Mouse (Mus musculus): Measurements from ENCODE around the gene Adam33. TPM values are rescaled to one million over a fixed set of nuclear protein-coding genes. Genes with fewer than 3 reads are reported as not detected.
A peak's percentile ranks its signal among the peaks of the same experiment; 100 is the strongest.
"Not testable (repeated sequence)": the region's sequence is repeated elsewhere in the genome, so short reads cannot be mapped to it uniquely, and the experiment has no call there.

Gene Adam33
- under 1 TPM in 1 of 2 experiments, not detected in 1; 0.40 TPM for total RNA-seq (2021)

DNA sequence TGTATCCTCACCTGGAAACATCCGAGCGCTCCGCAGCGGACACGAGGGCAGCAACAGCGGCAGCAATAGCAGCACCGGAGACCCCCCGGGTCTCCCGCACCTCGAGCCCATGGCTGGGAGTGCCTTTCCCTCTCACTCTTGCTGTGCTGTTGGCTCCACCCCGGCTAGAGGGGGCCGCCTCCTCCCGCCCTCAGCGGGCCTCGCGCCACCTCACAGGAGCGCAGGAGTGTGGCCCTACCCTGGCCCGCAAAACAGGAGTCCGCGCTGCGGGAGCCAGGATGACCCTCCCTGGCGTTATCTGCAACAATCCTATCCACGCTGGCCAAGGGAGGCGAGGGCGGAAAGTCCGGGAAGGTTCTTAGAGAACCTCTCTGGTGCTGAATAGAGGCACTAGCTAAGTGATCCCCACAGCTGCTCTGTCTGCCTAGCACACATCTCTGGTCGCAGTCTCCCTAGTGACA is at the start of gene Adam33:
Gene Adam33 (minus strand): TSS at position 411 of the 461 bp plus-strand sequence.
- no peak for DNase-seq

DNA sequence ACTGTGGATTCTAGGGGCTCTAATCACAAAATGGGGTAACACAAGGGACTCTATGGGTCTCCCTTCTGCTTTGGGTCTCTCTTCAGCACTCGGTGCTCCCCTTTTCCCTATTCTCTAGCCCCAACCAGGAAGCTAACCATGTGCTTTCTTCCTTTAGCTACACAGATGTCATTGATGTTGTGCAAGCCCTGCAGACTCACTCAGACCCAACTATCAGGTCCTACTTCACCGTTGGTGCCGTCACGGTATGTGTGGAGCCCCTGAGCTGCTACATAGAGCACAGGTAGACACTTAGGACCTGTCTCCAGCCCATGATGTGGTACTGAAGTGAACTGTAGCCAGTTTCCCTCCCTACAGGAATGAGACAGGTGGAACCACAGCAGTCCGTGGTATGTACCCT is 42.4 kb upstream of the Adam33 start:
- no peak for DNase-seq

DNA sequence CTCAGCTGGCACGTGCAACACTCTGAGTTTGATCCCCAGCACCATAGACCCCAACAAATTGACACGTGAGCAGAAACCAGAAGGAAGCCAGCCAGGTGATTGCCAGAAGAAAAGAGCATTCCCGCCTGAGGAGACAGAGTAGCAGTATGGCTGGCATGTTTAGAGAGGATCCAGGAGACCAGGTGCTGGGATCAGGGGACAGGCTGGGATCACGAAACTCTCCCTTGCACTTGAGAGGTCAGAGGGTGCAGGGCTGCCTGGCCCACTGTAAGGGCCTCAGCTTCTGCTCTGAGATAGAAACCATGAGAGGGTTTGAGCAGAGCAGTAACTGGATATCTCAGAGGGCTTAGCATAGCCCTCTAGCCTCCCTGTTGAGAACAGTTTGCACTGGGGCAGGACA is 41.4 kb upstream of the Adam33 start:
- not testable (repeated sequence) for DNase-seq

DNA sequence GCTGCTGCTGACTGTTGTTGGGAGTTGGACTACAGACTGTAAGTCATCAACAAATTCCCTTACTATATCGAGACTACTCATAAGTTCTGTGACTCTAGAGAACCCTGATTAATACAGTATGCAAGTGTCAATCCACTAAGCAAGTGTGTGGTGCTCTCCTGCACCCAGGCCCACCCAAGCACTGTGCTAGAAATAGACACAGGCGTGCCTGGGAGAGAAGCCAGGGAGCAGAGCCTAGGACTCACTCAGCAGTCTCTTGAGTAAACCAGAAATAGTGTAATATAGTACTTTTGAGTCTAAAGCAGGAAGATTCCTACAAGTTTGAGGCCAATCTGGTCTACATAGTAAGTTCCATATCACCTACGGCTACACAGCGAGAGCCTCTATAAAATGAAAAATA is 40.4 kb upstream of the Adam33 start:
- no peak for DNase-seq

DNA sequence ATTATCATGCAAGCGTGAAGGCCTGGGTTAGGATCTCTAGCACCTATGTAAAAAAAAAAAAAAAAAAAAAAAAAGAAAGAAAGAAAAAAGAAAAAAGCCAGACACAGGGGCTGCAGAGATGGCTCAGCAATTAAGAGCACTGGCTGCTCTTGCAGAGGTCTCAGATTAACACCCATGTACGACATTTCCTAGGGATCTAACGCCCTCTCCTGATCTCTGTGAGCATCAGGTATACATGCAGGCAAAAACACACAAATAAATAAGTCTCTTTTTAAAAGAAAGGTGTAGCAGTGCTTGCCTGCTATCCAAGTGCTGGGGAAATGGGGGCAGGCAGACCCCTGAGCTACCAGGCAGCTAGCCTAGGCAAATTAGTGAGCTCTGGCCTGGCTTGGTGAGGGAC is 37.9 kb upstream of the Adam33 start:
- no peak for DNase-seq

DNA sequence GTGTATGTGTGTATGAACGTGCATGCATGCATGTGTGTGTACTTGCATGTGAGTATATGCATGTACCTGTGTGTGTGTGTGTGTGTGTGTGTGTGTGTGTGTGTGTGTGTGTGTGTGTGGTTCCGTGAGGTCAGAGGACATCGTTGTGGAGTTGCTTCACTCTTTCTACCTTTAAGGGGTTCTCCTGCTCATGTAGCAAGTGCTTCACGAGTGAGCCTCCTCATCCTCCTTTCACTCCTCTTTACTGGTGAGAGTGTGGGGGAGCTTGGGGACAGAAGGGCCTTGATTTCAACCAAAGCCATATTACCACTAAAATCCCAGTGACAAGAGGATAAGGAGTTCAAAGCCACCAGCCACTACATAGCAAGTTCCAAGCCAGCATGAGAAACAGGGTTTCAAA is 33.5 kb upstream of the Adam33 start:
- DNase-seq, result no peak

DNA sequence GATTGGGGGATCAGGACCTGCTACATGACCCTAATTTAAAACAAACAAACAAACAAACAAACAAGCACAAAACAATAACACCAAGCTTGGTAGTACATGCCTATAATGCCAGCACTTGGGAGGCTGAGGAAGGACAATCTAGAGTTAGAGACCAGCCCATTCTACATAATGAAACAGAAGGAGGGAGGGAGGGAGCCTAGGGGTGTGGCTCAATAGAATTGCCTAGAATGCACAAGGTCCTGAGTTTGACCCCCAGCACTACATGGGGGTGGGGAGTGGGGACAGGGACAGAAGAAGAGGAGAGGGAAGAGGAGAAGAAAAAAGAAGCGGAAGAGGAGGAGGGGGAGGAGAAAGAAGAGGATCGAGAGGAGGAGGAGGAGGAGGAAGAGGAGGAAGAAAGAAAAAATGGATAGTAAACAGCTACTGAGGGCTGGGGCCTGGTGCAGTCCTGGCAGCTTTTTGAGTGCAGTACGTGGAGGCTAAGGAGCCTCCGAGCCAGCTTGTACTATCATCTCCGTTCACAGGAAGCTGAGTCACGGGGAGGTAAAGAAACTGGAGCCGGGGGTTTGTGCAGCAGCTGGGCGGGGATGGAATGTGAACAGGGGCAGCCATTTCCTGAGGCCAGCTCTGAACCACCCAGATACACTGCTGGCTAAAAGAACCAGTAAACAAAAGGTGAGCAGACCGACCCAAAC is 32.6 kb upstream of the Adam33 start:
- DNase-seq, result no peak

DNA sequence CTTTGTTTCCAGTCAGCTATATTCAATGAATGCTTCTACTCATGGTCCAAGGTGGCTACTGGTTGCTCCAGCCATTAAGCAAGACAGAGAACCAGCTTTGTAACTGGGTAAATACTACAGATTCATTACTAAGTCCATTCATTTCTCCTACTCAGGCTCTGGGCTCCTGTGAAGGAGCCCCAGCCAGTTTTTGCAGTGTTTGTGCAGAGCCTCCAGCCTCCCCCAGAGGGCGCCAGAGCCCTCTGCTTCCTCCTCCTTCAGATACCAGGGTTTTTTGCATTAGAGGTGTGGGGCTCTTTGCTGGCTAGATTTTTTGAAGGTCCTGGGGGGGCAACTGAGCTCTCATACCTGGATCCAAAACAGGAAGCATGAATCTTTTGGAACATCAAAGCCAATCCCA is 31.2 kb upstream of the Adam33 start:
- DNase-seq, result peak; percentile 75 to 81

DNA sequence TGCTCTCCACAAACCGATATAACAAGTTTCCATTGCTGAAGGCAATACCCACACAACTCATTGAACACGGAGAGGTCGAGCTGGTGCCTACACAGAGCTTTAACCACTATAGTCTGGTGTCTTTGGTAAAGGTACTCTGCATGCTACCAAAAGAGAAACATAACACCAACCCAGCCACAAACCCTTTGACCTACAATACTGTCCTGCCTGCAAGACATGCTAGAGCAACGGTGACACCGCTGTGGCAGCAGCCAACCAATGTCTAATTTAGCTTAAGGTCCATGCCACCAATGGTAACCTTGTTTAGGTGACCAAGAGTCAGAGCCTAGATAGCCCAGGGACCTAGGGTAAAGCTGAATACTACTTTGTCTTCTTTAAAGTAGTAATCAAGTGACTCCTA is 30.0 kb upstream of the Adam33 start:
- DNase-seq, result no peak

DNA sequence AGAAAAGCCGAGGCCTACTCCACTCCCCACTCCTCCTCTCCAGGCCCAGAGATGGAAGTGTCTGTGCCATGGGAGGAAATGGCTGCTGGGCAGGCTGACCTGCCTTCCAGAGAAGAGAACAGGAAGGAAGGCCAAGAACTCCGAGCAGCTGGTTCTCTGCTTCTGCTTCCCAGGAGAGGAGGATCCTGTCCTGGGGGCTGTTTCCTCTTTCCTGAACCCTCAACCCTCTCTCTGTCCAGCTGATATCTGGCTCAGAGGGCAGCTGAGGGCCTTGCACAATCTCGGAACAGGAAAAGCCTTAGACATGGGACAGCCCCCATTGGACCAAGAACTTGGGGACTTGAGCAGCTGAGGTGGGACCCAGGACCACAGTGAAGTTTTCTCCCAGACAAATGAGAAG is 27.2 kb upstream of the Adam33 start:
- DNase-seq, result no peak

DNA sequence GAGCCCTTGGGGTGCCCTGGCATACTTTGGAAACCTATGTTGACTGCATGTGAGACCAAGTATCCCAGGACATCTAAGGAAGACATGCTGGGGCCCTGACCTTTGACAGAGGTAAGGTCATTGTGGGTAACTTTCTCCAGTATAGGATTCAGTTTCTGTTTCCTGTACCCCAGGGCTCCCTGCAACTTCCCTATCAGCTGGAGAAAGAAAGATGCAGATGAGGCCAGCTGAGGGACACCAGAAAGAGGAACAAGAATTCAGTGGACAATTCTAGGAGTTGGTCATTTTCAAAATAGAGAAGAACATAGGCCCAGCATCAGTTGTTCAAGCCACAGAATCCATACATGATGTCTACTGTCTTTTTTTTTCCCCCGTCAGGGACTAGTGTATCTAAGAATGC is 26.0 kb upstream of the Adam33 start:
- DNase-seq, result no peak

DNA sequence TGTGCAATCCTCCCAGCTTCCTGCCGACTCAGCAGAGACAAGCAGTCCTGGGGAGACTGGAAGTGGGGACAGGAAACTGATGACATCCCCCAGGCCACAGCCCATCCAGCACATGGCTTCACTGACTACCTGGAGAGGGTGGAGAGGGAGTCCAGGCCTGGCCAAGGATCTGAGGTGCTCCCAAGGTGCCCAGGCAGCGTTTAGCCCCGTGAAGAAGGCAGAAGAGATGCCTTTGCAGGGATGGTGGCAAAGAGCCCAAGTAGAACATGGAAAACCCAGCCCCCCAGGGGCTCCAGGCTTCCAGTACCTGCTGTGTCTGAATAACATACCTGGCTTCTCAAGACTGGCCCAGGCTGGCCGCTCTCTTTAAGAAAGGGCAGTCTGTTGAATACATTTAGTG is 25.0 kb upstream of the Adam33 start:
- no peak for DNase-seq

DNA sequence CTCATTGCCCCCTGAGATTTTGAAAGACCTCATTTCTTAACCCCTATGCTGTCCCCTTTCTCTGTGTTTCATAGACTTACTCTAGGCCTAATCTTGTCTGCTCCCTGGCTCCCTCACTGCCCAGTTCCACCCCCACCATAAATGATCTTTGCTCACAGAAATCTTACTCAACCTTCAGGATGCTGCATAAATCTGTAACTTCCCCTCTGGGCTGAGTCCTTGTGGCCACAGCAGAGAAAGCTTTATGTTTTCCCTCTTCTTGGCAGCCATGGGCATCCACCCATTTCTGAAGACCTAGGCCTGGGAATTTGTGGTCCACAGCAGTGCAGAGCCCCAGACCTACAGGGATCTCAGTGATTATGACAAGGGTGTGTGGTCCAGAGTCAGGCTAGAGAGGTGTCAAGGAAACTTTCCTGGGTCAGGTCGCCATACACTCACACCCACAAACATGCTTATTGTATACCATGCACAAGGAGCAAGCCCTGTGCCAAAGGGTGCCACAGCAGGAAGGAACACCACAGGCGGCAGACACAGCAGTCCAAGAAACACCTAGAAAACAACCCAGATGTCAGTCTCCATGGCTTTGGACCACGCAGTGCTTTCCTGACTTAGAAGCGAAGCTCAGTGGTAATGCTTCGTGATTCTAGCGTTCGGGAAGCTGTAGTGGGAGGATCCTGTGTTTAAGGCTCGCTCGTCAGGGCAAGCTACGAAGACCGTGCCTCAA is 23.2 kb upstream of the Adam33 start, which contains the start of gene Siglec1:
Gene Siglec1 (minus strand): TSS at position 99 of the 724 bp plus-strand sequence.
- DNase-seq, result no peak

DNA sequence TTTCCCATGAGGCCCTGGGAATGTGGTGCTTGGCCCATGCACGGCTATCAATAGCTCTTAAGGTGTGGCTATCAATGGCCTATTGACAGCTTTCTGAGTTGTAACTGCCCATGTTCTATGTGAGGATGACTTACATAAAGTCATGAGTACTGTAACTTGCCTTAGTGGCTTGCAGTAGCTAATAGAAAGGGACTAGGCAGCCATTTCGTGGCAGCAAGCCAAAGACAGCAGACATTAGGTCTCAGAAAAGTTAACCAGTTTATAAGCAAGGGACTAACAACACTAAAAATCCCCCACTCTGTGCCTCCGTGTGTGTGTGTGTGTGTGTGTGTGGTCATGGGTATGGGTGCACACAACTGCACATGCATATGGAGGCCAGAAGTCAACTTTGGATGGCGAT is 20.6 kb upstream of the Adam33 start:
- no peak for DNase-seq

DNA sequence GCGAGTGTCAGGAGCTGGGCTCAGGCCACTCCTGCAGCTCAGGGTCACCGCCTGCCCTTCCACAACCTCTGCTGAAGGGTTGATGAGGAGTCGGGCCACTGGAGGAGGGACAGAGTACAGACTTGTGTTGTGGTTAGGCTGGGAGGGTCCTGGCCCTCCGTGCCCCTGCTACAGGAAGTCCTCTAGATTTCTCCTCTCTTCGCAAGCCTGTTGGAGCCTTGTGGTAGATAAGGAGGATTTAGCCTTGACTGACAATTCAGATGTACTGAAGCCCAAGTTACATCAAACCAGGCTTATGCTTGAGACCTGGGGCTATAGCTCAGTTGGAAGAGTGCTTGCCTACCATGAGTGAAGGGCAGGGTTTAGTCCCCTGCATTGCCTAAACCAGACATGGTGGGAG is 16.9 kb upstream of the Adam33 start:
- no peak for DNase-seq

DNA sequence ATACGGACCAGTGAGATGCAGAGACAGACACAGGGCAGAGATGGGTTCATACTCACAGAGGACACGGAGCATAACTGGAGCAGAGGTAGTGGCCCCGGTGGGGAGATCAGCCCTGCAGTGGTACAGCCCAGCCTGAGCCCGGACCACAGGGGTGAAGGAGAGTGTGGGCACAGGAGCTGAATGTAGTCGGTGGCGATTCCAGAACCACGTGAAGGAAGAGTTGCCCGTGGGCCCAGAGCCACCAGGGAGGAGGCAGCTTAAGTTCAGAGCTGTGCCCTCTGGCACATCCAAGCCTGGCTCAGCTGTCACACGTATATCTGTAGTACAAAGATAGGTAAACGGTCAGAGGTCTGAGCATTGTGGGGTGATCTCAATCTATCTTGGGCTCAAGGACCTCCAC is 8.9 kb upstream of the Adam33 start:
- DNase-seq, result no peak

DNA sequence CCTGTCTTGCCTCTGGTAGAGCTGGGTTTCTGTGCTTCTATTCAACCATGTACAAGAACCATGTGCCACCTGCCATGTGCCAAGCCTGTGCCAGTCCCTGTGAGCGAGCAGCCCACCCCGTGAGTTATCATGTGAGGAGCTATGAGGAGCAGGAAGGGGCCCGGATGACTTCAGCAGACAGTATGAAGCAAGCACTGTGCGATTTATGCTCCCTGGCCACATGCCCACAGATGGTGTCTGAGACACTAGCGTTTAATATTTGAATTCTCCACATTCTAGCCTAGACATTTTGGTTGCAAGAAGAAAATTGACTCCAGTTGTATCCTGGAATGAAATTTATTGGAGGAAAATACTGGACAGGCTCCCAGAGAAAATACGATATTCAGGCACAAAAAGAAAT is 3.9 kb upstream of the Adam33 start:
- DNase-seq, result peak in 1 of 2 experiments; percentile 17

DNA sequence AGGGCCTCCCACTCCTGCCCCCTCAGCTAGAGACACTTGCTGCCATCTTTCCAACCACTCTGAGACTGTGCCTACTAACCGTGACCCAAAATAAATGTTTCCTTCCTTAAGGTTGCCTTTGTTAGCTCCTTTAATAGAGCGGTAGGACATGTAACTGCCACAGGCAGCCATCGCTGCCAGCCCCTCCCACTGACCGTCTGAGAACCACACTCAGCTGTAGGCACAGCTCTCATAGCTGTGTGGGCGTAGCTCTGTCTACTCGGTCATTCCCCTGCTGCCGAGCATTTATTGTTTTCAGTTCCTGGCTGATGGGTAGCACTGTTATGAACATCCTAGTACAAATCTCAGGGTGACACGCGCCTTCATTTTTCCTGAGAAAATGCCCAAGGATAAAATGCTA is 2.7 kb upstream of the Adam33 start:
- no peak for DNase-seq

DNA sequence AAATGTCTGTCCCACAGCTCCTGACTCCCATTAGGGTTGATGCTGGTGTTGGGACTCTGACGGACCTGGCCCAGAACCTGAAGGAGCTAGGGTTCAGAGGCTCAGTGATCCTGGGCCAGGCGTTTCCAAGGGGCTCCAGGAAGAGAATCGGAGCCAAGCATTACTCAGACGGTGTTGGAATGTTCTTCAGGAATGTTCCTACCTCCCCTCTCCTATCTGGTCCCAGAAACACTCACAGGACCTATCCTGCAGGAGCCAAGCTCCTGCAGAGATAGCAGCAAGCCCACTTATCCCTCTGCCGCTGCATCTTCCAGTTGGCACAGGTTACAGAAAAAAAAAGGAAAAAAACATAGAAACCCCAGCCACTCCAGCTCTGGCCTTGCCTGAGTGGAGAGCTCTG is 2.0 kb downstream of the Adam33 start:
- DNase-seq, result no peak

DNA sequence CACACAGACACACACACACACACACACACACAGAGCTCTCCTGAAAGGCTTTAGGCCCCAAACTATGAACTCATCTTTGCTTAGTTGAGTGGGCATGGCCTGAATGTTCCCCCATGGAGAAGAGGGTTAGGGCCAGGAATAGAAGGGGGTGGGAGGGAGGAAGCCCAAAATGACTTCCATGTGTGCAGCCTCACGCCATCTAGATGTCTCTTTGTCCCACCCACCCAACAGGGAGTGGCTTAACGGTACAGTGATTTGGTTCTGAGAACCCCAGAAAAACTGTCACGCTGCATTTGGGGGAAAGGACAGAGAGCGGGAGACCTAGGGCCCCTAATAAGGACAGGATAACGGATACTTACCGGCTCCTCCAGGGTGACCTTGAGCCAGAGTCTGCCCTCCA is 2.8 kb downstream of the Adam33 start:
- no peak for DNase-seq

DNA sequence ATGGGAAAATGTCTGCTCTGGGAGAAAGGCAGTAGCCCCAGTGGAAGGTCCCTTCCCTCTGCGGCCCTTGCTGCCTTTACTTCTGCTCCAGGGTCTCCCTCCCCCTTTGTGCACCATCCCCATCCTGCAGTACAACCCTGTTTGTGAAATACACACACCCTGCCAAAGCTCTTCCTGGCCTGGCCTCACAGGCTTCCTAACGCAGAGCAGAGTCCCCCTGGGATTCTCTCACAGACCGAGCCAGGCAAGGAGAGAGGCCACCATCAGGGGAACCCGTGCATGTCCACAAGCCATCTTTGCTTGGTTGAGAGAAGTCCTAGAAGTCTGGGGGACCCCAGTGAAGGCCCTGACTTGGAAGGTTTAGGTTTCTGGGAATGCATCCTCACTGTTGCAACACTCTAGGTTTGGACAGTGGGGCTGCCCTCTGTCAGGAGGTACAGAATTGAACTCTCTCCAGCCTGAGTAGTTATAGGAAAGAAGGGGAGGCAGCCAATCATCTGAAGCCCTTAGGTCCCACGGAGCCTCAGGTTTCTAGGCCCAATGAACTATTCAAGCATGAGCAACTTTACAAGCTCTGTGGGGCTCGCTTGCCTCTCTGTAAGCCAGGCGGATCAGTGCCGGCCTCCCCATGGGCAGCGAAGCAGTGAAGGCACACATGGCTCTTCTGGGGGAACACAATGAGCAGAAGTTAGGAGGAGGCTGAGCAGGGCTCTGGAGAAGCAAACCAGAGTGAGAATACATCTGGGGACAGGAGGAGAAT is 3.7 kb downstream of the Adam33 start:
- DNase-seq, result no peak

DNA sequence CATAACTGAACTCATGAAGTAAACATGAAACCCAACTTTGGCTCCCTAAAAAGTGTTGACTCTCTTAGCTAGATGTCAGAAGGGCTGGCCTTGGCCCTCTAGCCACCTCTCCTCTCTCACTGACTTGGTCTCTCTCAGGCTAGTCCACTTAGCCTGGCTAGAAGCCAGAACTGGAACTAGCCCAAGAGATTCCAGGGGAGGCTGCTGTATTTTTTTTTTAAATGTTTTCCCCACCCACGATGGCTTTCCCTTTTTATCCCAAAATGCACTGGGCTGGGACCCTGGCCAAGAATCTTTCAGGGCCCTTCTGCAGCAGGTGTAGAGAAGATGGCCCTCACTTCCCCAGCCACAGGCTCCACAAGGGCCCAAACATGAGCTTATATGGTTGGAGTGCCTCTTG is 4.2 kb downstream of the Adam33 start:
- DNase-seq, result no peak

DNA sequence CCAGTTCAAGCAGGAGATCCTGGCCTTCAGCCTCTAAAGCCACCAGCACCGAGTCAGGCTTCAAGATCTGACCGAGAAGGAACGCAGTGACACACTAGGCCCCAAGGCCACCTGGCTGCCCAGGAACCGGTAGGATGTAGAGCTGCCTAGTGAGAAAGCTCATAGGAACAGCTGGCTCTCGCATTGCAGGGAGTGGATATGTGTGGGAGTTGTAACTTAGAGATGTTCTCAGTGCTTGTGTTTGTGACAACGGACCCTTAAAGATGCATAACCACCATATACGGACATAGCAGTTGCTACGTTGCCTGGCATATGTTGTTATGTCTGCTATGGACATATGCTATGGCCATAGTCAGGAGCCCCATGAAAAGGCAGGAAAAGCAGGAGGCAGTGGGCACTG is 4.9 kb downstream of the Adam33 start:
- DNase-seq, result no peak

Measured in layer of hippocampus, postnatal 36 days (tissue).